Mouse (Mus musculus) liver, embryonic 14.5 days (tissue): ENCODE data around the gene Avpi1. TPM values are rescaled to one million over a fixed set of nuclear protein-coding genes. Genes with fewer than 3 reads are reported as not detected.
A peak's percentile ranks its signal among the peaks of the same experiment; 100 is the strongest.

Experiments used
- ATAC-seq: fragments of 200-750 bp; cut with Nextera tagmentation; 2 replicates; pipeline ENCODE4 v1.8.0; 2017; ENCODE audit warnings: moderate number of reproducible peaks, mild to moderate bottlenecking, moderate library complexity; ENCODE audit not compliant: insufficient read depth
- DNase-seq, 3 experiments: peaks; one replicate each; pipeline ENCODE4 v3.0.0-alpha.2; 2012 to 2013; ENCODE audit warnings: low read depth in 3 of 3, low spot score in 3 of 3
- H3K27ac ChIP-seq: fragments of 300-500 bp; sonication (generic); 2 replicates; pipeline ENCODE4 v1.5.1; 2014; ENCODE audit warnings: moderate library complexity, mild to moderate bottlenecking, control low read depth, inconsistent platforms
- H3K27me3 ChIP-seq: fragments of 300-500 bp; sonication (generic); 2 replicates; pipeline ENCODE4 v1.6.1; 2014; ENCODE audit warnings: mild to moderate bottlenecking, low read length, moderate library complexity; ENCODE audit not compliant: control insufficient read depth, insufficient read depth
- H3K36me3 ChIP-seq: fragments of 300-500 bp; sonication (generic); replicated peaks from 2 replicates; pipeline ENCODE4 v1.6.1; 2014; ENCODE audit warnings: low read depth; ENCODE audit not compliant: control insufficient read depth, insufficient read depth
- H3K4me1 ChIP-seq, 2 experiments: fragments of 200-500 bp in 1 of 2; fragments of 300-500 bp in 1 of 2; sonication (generic) in 1 of 2; replicated peaks; 2 replicates each; pipeline ENCODE4 v1.6.1; 2012 to 2014; ENCODE audit warnings: antibody characterized with exemption in 1 of 2, inconsistent platforms in 1 of 2, low read length in 1 of 2; ENCODE audit not compliant: control insufficient read depth in 2 of 2, insufficient read depth in 2 of 2
- H3K4me2 ChIP-seq: fragments of 300-500 bp; sonication (generic); 2 replicates; pipeline ENCODE4 v1.6.1; 2014; ENCODE audit warnings: low read depth, mild to moderate bottlenecking, control low read depth, moderate library complexity
- H3K4me3 ChIP-seq, 2 experiments: fragments of 200-500 bp in 1 of 2; fragments of 300-500 bp in 1 of 2; sonication (generic) in 1 of 2; 2 replicates each; pipeline ENCODE4 v1.5.1; 2012 to 2014; ENCODE audit warnings: low read depth in 2 of 2, low read length in 2 of 2, mild to moderate bottlenecking in 2 of 2, control low read depth in 1 of 2, inconsistent platforms in 1 of 2, moderate library complexity in 1 of 2; ENCODE audit not compliant: insufficient read depth in 1 of 2
- H3K9ac ChIP-seq: fragments of 300-500 bp; sonication (generic); replicated peaks from 2 replicates; pipeline ENCODE4 v1.6.1; 2014; ENCODE audit warnings: mild to moderate bottlenecking, control low read depth, moderate library complexity
- H3K9me3 ChIP-seq: fragments of 300-500 bp; sonication (generic); 2 replicates; pipeline ENCODE4 v1.6.1; 2016; ENCODE audit warnings: low read length, mixed read lengths; ENCODE audit not compliant: control insufficient read depth
- CTCF ChIP-seq: IDR thresholded peaks from 2 replicates; pipeline ENCODE4 v1.5.1; 2016; ENCODE audit warnings: antibody characterized with exemption, low read depth, control low read depth
- EP300 ChIP-seq: IDR thresholded peaks from 2 replicates; pipeline ENCODE4 v1.6.1; 2016; ENCODE audit warnings: antibody characterized with exemption, low read depth
- WGBS: fragments of 180-500 bp; shearing (Covaris S2); extraction: QIAGEN DNeasy Blood & Tissue Kit; methylation state at CpG from one replicate; pipeline ENCODE4 v1.1.7; 2014; ENCODE audit not compliant: insufficient replicate concordance; 5-methylcytosine and 5-hydroxymethylcytosine counted together
- polyA plus RNA-seq, 2 experiments: library from polyadenylated mRNA; depleted of rRNA in 1 of 2; stranded (reverse) in 1 of 2; unstranded in 1 of 2; fragments of >200 nt; fragmentation: Nextera tagmentation in 1 of 2; extraction: Ambion mirVana in 1 of 2; gene quantifications; 2 replicates each; pipeline versions ENCODE4 v1.2.1 to v1.2.3; 2012 to 2014

Avpi1 gene
- polyA plus RNA-seq, 2 experiments, result 7.2 to 20.4 TPM

- DNase-seq, result peak; percentile 52 to 67 (median 64)
Observed at GRCm38 (mm10) chr19:42169322-42169975, 40.6 kb upstream of the Avpi1 start.

GRCm38 (mm10) chr19:42167489-42167888 lies 38.6 kb upstream of the Avpi1 start:
- Histone ChIP-seq H3K27me3 (peaks cover 6% of the 10 kb centered on the region), H3K27ac (no peak overlapping the region), H3K4me2 (no peak overlapping the region), H3K4me3 (no peak overlapping the region), H3K36me3 (no peaks in the 10 kb centered on the region), H3K9ac (no peak overlapping the region), H3K9me3 (no peaks in the 10 kb centered on the region), H3K4me1 (peaks cover 12 to 25% of the 10 kb centered on the region in 2 experiments)
- no peak for TF ChIP-seq CTCF
- TF ChIP-seq EP300, result no peak
- 64% methylated on average over 9 of the region's 9 CpGs for WGBS
- DNase-seq (no peak), ATAC-seq (no peak)

More at GRCm38 (mm10) chr19:42169322-42169975, 40.6 kb upstream of the Avpi1 start:
- Histone ChIP-seq H3K4me3 (peak overlapping the region in 1 of 2 experiments; percentile 71; a peak in 2 of 4 replicates), H3K9me3 (no peaks in the 10 kb centered on the region), H3K9ac (peak overlapping the region; percentile 42), H3K27ac (peak overlapping the region; percentile 46; the same call in 1 of the 2 replicates), H3K27me3 (peaks cover 6% of the 10 kb centered on the region), H3K4me2 (peak overlapping the region; percentile 87), H3K4me1 (peaks cover 12 to 25% of the 10 kb centered on the region in 2 experiments), H3K36me3 (no peaks in the 10 kb centered on the region)
- ATAC-seq, result peak; percentile 39; the same call in 1 of the 2 replicates
- TF ChIP-seq EP300 (peak; percentile 79), CTCF (no peak)
- 34% methylated on average over 10 of the region's 10 CpGs for WGBS

DNA sequence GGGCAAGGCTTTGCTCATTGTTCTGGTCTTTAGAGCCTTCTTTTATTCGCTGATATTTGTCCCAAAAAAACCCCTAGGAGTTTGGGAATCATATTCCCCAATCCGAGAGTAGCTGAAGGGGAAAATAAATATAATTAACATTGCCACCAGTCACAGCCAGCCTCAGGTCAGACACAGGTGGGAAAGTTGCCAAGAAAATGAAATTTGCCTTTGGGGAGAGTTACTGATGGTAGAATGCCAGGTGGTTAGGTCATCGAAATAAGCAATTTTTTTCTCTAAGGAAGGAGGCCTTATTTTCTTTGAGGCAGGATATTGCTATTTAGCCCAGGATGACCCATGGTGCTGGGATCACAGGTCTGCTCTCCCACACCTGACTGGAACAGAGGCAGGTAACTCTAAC lies 37.9 kb upstream of the Avpi1 start:
- no peak overlapping the region for H3K9ac ChIP-seq
- DNase-seq (no peak), ATAC-seq (no peak)
- H3K4me2 ChIP-seq, result no peak overlapping the region
- H3K4me3 ChIP-seq, result no peak overlapping the region
- WGBS, result 32% methylated on average over 3 of the region's 3 CpGs
- peaks cover 6% of the 10 kb centered on the region for H3K27me3 ChIP-seq
- H3K36me3 ChIP-seq, result no peaks in the 10 kb centered on the region
- no peak for TF ChIP-seq EP300
- no peak for TF ChIP-seq CTCF
- peaks cover 12 to 24% of the 10 kb centered on the region in 2 experiments for H3K4me1 ChIP-seq
- no peak overlapping the region for H3K27ac ChIP-seq
- no peaks in the 10 kb centered on the region for H3K9me3 ChIP-seq

- H3K9me3 ChIP-seq, result no peaks in the 10 kb centered on the region
- peaks cover 6% of the 10 kb centered on the region for H3K27me3 ChIP-seq
- DNase-seq, result peak in 2 of 3 experiments; percentile 53 to 59
- no peak for ATAC-seq
- H3K4me2 ChIP-seq, result peak overlapping the region; percentile 64
- no peak overlapping the region for H3K27ac ChIP-seq
- H3K4me3 ChIP-seq, result peak overlapping the region in 1 of 2 experiments; percentile 27; a peak in 1 of 4 replicates
- H3K9ac ChIP-seq, result no peak overlapping the region
- no peak for TF ChIP-seq EP300
- peak; percentile 95 for TF ChIP-seq CTCF
- 3% methylated on average over 12 of the region's 12 CpGs for WGBS
- H3K36me3 ChIP-seq, result no peaks in the 10 kb centered on the region
- H3K4me1 ChIP-seq, result peaks cover 11 to 18% of the 10 kb centered on the region in 2 experiments
Observed at GRCm38 (mm10) chr19:42166130-42166529, 37.3 kb upstream of the Avpi1 start.

DNA sequence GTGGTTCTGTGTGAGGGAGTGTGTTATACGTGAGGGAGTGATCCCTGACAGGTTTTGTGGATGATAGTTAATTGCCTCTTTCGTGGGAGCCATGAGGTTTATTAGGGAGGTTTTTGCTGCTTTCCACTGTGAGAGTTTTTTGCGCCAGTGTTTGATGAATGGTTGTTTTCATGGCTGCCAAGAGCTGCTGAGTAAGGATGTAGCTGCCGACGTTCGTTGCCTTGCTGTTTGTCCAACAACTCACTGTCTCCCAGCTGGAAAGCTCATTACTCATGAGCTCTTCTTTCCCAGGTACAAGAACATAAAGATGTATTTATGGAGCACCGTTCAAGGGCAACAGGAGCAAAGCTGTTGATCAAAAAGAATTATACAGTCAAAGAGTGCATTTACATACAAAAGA lies 35.3 kb upstream of the Avpi1 start:
- Histone ChIP-seq H3K9ac (no peak overlapping the region), H3K27me3 (peaks cover 6% of the 10 kb centered on the region), H3K4me1 (peaks cover 3 to 6% of the 10 kb centered on the region in 2 experiments; a peak in 3 of 4 replicates), H3K27ac (no peak overlapping the region), H3K36me3 (no peaks in the 10 kb centered on the region), H3K4me3 (no peak overlapping the region), H3K4me2 (no peak overlapping the region), H3K9me3 (no peaks in the 10 kb centered on the region)
- TF ChIP-seq EP300 (no peak), CTCF (no peak)
- ATAC-seq (no peak), DNase-seq (no peak)
- WGBS, result 48% methylated on average over 7 of the region's 7 CpGs
